Mouse (Mus musculus) CH12.LX (cell line): ENCODE data around the gene Olfr112. TPM values are rescaled to one million over a fixed set of nuclear protein-coding genes. Genes with fewer than 3 reads are reported as not detected.

Experiments used
- DNase-seq: peaks from one replicate; pipeline ENCODE4 v3.0.0-alpha.2; 2013; ENCODE audit errors: extremely low read depth
- H3K27ac ChIP-seq: 2 replicates; pipeline ENCODE4 v1.5.1; 2012; ENCODE audit warnings: low read depth, mild to moderate bottlenecking, control low read depth, moderate library complexity; ENCODE audit not compliant: insufficient read depth
- H3K27me3 ChIP-seq: replicated peaks from 2 replicates; pipeline ENCODE3; 2012; ENCODE audit warnings: inconsistent platforms
- H3K36me3 ChIP-seq, 2 experiments: replicated peaks in 1 of 2; 2 replicates each; pipeline versions ENCODE3 to v1.6.1; 2012; ENCODE audit warnings: inconsistent platforms in 1 of 2, low read length in 1 of 2, mild to moderate bottlenecking in 1 of 2, mixed read lengths in 1 of 2, moderate library complexity in 1 of 2; ENCODE audit not compliant: control insufficient read depth in 1 of 2, insufficient read depth in 1 of 2
- H3K4me1 ChIP-seq, 2 experiments: 2 replicates each; pipeline ENCODE4 v1.6.1; 2012; ENCODE audit warnings: inconsistent platforms in 1 of 2, moderate library complexity in 1 of 2; ENCODE audit not compliant: insufficient read depth in 2 of 2, control insufficient read depth in 1 of 2
- H3K4me2 ChIP-seq: 2 replicates; pipeline ENCODE4 v1.6.1; 2012; ENCODE audit warnings: low read depth, mild to moderate bottlenecking, control low read depth; ENCODE audit not compliant: poor library complexity, insufficient read depth, severe bottlenecking
- H3K4me3 ChIP-seq, 3 experiments: fragments of 150-350 bp in 1 of 3; sonication (generic) in 1 of 3; replicated peaks in 1 of 3; 2 replicates each; pipeline versions ENCODE3 to v1.5.1; 2011 to 2012; ENCODE audit warnings: low read depth in 2 of 3, low read length in 2 of 3, mild to moderate bottlenecking in 2 of 3, moderate library complexity in 2 of 3, control low read depth in 1 of 3, improper control_type of control experiment in 1 of 3, inconsistent platforms in 1 of 3, mixed read lengths in 1 of 3; ENCODE audit not compliant: poor library complexity in 1 of 3
- H3K79me2 ChIP-seq: replicated peaks from 2 replicates; pipeline ENCODE4 v1.6.1; 2012; ENCODE audit warnings: mild to moderate bottlenecking, moderate library complexity; ENCODE audit not compliant: control insufficient read depth, poor library complexity, insufficient read depth, severe bottlenecking; ENCODE audit errors: extremely low read depth
- H3K9ac ChIP-seq: 2 replicates; pipeline ENCODE4 v1.6.1; 2012; ENCODE audit warnings: low read depth, mild to moderate bottlenecking, control low read depth, moderate library complexity; ENCODE audit not compliant: insufficient read depth
- H3K9me3 ChIP-seq: replicated peaks from 2 replicates; pipeline ENCODE3; 2012; ENCODE audit warnings: low read length, inconsistent platforms, mixed read lengths
- BHLHE40 ChIP-seq: IDR thresholded peaks from 2 replicates; pipeline ENCODE4 v1.6.1; 2011; ENCODE audit warnings: mild to moderate bottlenecking, low read depth, low read length, improper control_type of control experiment
- CTCF ChIP-seq, 2 experiments: IDR thresholded peaks in 1 of 2; conservative IDR thresholded peaks in 1 of 2; 2 replicates each; pipeline ENCODE4 v1.5.1; 2011 to 2012; ENCODE audit warnings: low read depth in 2 of 2, low read length in 2 of 2, improper control_type of control experiment in 1 of 2, inconsistent platforms in 1 of 2, mild to moderate bottlenecking in 1 of 2, moderate library complexity in 1 of 2
- E2F4 ChIP-seq: IDR thresholded peaks from 2 replicates; pipeline ENCODE4 v1.6.1; 2011; ENCODE audit warnings: low read depth, low read length, improper control_type of control experiment; ENCODE audit not compliant: insufficient replicate concordance
- ELF1 ChIP-seq: IDR thresholded peaks from 2 replicates; pipeline ENCODE4 v1.6.1; 2014; ENCODE audit warnings: low read depth, mild to moderate bottlenecking, inconsistent platforms, low read length, improper control_type of control experiment
- EP300 ChIP-seq: IDR thresholded peaks from 2 replicates; pipeline ENCODE4 v1.6.1; 2011; ENCODE audit warnings: low read length, improper control_type of control experiment
- ETS1 ChIP-seq: conservative IDR thresholded peaks from 2 replicates; pipeline ENCODE4 v1.6.1; 2012; ENCODE audit warnings: low read depth, mild to moderate bottlenecking, inconsistent platforms, low read length, improper control_type of control experiment, moderate library complexity
- IRF4 ChIP-seq: IDR thresholded peaks from 2 replicates; pipeline ENCODE4 v1.6.1; 2014; ENCODE audit warnings: low read depth, mild to moderate bottlenecking, inconsistent platforms, low read length, improper control_type of control experiment
- JUND ChIP-seq: conservative IDR thresholded peaks from 2 replicates; pipeline ENCODE4 v1.6.1; 2011; ENCODE audit warnings: low read depth, low read length, improper control_type of control experiment
- KAT2A ChIP-seq: IDR thresholded peaks from 2 replicates; pipeline ENCODE4 v1.6.1; 2012; ENCODE audit warnings: low read length, improper control_type of control experiment, inconsistent platforms; ENCODE audit not compliant: insufficient replicate concordance
- MEF2A ChIP-seq: IDR thresholded peaks from 2 replicates; pipeline ENCODE4 v1.6.1; 2014; ENCODE audit warnings: low read depth, mild to moderate bottlenecking, inconsistent platforms, low read length, improper control_type of control experiment, borderline replicate concordance
- MXI1 ChIP-seq: IDR thresholded peaks from 2 replicates; pipeline ENCODE4 v1.6.1; 2011; ENCODE audit warnings: mild to moderate bottlenecking, low read depth, low read length, improper control_type of control experiment
- POLR2AphosphoS2 ChIP-seq: IDR thresholded peaks from 2 replicates; pipeline ENCODE4 v1.6.1; 2011; ENCODE audit warnings: low read depth, low read length, improper control_type of control experiment
- RAD21 ChIP-seq: IDR thresholded peaks from 2 replicates; pipeline ENCODE4 v1.6.1; 2011; ENCODE audit warnings: low read depth, mild to moderate bottlenecking, low read length, improper control_type of control experiment, moderate library complexity
- SIN3A ChIP-seq: IDR thresholded peaks from 2 replicates; pipeline ENCODE4 v1.6.1; 2012; ENCODE audit warnings: low read length, improper control_type of control experiment, inconsistent platforms
- SMC3 ChIP-seq: IDR thresholded peaks from 2 replicates; pipeline ENCODE4 v1.6.1; 2011; ENCODE audit warnings: low read depth, low read length, improper control_type of control experiment
- UBTF ChIP-seq: IDR thresholded peaks from 2 replicates; pipeline ENCODE4 v1.6.1; 2012; ENCODE audit warnings: low read depth, mild to moderate bottlenecking, inconsistent platforms, low read length, improper control_type of control experiment, moderate library complexity
- ZMIZ1 ChIP-seq: IDR thresholded peaks from 2 replicates; pipeline ENCODE4 v1.6.1; 2012; ENCODE audit warnings: low read depth, mild to moderate bottlenecking, inconsistent platforms, low read length, improper control_type of control experiment
- dilution Hi-C: fragments of 300-500 bp; cut with MboI; formaldehyde crosslinking; loops from 2 replicates; pipeline ENCODE4 v1.14.3; 2020; ENCODE audit warnings: low sequenced_read_pairs; ENCODE audit not compliant: extremely low pct_unique_long_range_greater_than_20kb, extremely low pct_ligation_motif_present
- in situ Hi-C: fragments of 300-500 bp; cut with MboI; formaldehyde crosslinking; loops from 3 replicates; pipeline ENCODE4 v1.14.3; 2019; ENCODE audit warnings: low sequenced_read_pairs, low pct_ligation_motif_present, low pct_unique_long_range_greater_than_20kb, mixed read lengths
- polyA plus RNA-seq: library from polyadenylated mRNA; unstranded; fragments of >175 nt; gene quantifications from 2 replicates; pipeline ENCODE4 v1.2.1, GENCODE M21; 2012; ENCODE audit warnings: low read depth; ENCODE audit not compliant: insufficient read length
- total RNA-seq, 2 experiments: library from RNA; depleted of rRNA; stranded (reverse); fragments of 300-350 nt in 1 of 2; fragments of >200 nt in 1 of 2; gene quantifications; 2 replicates each; pipeline ENCODE4 v1.2.3; 2012 to 2014

The Olfr112 gene
- total RNA-seq (2012; rRNA removed) (not detected in 2 replicates), total RNA-seq (2014; rRNA removed) (not detected in 2 replicates), polyA plus RNA-seq (not detected in 2 replicates)

DNA sequence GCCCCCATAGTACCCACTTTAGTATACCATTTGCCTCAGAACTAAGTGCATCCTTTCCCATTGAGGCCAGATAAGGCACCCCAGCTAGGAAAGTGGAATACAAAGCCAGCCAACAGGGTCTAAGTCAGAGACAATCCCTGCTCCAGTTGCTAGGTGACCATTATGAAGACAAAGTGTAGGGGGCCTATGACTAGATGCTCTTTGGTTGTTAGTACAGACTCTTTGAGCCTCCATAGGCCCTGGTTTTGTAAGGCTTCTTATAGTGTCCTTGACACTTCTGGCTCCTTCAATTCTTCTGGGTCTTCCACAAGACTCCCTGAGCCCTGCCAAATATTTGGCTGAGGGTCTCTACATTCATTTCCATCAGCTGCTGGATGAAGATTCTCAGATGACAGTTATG lies at the start of gene Olfr112:
Gene Olfr112, minus strand, starts transcription at position 101 of the 400 bp plus-strand sequence.
- dilution Hi-C loops = no loop called here
- H3K4me2 ChIP-seq = no peak within 1 kb of the TSS

DNA sequence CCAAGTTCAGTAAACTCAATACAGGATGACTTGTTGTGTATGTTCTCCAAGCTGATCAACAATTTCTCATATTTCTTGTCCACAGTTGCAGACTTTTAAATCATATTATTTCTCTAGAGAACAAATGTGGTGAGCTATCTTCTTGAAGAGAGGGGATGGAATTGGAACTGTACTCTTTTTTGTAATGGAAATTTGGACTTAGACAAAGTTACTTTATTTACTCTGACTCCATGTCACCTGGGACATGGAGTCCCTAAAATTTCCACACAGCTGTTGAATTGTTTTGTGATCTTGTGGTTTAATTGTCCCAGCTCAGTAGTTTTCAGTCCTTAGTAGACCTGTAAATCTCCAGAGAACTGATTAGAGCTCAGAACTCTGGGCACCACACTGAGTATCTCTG lies 23.4 kb upstream of the Olfr112 start, which contains the start of gene Olfr114:
Gene Olfr114, minus strand, starts transcription at position 101 of the 400 bp plus-strand sequence.
- H3K4me2 ChIP-seq = no peak within 1 kb of the TSS
- H3K27me3 ChIP-seq = no peaks in the 10 kb centered on the region
- no peak for DNase-seq
- H3K27ac ChIP-seq = no peak within 1 kb of the TSS
- dilution Hi-C loops (no loop called here), in situ Hi-C loops (no loop called here)
- peaks cover 2% of the 10 kb centered on the region for H3K9me3 ChIP-seq
- H3K4me3 ChIP-seq = no peak within 1 kb of the TSS
- no peaks in the 10 kb centered on the region for H3K36me3 ChIP-seq
- H3K4me1 ChIP-seq = no peaks in the 10 kb centered on the region
- no peaks in the 10 kb centered on the region for H3K79me2 ChIP-seq
- no peak within 1 kb of the TSS for H3K9ac ChIP-seq
- TF ChIP-seq IRF4 = no peak
- no peak for TF ChIP-seq MXI1
- no peak for TF ChIP-seq POLR2AphosphoS2

More for the DNA sequence above, at the start of gene Olfr112:
- Histone ChIP-seq H3K9ac (no peak within 1 kb of the TSS), H3K27ac (no peak within 1 kb of the TSS), H3K4me3 (no peak within 1 kb of the TSS), H3K4me1 (no peaks in the 10 kb centered on the region), H3K36me3 (no peaks in the 10 kb centered on the region), H3K79me2 (no peaks in the 10 kb centered on the region), H3K27me3 (no peaks in the 10 kb centered on the region), H3K9me3 (no peaks in the 10 kb centered on the region)
- in situ Hi-C loops = no loop called here
- DNase-seq = no peak
- no peak for TF ChIP-seq ETS1
- TF ChIP-seq SMC3 = no peak
- TF ChIP-seq KAT2A = no peak
- no peak for TF ChIP-seq RAD21
- no peak for TF ChIP-seq JUND
- no peak for TF ChIP-seq BHLHE40
- TF ChIP-seq EP300 = no peak
- TF ChIP-seq CTCF (conservative IDR thresholded peaks at IDR 0.05 in 1 of 2, IDR thresholded peaks at IDR 0.05 in 1 of 2; ENCODE audit: low read depth in 2 of 2, low read length in 2 of 2) = no peak
- TF ChIP-seq SIN3A = no peak
- TF ChIP-seq E2F4 = no peak
- no peak for TF ChIP-seq ELF1
- TF ChIP-seq IRF4 = no peak
- no peak for TF ChIP-seq UBTF
- no peak for TF ChIP-seq ZMIZ1
- TF ChIP-seq MEF2A = no peak
